Mouse (Mus musculus) urinary bladder, adult 18-20 months (tissue): ENCODE results near the gene Eef2kmt.
"Not testable (repeated sequence)": the region's sequence is repeated elsewhere in the genome, so short reads cannot be mapped to it uniquely, and the experiment has no call there.

Source experiments
- DNase-seq, 2 experiments: peaks; one replicate each; pipeline ENCODE4 v3.0.0; 2022; ENCODE audit warnings: low spot score in 2 of 2, mixed read lengths in 2 of 2

The Eef2kmt gene

DNA sequence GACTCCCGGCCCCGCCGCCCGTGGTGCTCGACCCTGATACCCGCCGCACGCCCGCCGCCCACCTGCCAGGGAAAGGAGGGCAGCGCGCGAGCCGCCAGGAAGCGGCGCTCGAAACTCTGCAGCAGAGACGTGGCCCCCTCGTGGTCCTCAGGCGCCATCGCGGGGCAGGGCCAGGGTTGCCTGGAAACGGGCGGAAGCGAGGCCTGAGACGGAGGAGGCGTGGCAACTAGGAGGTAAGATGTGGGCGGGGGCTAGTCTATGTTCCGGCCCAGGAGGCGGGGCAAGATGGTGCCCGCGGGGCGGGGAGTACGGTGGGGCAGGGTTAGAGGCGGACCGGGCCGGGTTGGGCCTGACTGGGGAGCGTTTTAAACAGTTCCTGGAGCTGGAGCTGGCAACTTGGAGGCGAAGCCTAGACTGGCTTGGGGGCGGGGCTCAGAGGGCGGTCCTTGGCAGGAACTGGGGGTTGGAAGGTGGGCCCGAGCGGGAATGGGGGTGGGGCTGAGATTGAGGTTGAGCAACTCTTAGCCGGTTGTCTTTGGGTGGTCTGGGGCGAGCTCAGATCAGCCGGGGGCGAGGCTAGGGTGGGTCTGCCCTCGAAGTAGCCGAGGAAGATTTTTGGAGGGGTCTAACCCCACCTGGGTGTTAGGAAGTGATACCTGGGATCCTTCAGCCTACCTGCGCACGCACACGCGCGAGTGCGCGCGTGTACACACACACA, at the start of gene Eef2kmt:
Gene Eef2kmt (minus strand): TSS at position 205 of the 718 bp plus-strand sequence.
- DNase-seq: peak; percentile 98 to 99

DNA sequence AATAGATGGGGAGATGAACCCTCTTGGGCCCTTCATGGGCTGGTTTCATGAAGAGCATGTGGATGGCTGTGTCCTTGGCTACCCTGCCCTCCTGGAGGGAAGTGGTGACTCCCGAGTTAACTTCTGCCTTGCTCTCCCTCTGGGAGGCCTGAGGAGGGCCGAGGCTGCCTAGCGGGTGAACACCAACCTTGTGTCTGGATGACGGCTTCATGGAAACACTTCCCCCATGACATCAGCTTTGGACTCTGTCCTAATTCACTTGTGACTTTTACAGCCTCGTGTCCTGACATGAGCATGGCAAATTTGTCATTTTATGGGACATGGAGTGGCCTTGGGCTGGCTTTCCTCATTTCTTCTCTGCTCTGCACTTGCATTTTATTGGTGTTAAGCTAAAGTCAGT, 39.5 kb upstream of the Eef2kmt start:
- no peak for DNase-seq

DNA sequence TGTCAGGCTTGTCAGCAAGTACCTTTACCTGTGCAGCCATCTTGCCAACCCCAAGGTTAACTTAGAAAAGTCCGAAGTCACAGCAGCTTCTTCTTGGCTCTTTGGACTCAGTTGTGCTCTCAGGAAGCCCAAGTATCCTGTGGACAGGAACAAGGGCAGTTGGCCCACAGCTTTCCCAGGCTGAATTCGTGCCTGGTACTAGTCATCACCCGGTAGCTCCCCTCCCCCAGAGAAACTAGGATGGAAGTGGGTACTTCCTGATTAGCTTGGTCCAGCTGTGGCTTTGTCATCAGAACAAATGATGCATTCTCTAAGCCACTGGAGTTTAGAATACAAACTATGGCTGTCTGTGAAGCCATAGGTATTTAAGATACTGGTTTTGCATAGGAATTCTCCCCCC, 29.6 kb upstream of the Eef2kmt start:
- DNase-seq: no peak

DNA sequence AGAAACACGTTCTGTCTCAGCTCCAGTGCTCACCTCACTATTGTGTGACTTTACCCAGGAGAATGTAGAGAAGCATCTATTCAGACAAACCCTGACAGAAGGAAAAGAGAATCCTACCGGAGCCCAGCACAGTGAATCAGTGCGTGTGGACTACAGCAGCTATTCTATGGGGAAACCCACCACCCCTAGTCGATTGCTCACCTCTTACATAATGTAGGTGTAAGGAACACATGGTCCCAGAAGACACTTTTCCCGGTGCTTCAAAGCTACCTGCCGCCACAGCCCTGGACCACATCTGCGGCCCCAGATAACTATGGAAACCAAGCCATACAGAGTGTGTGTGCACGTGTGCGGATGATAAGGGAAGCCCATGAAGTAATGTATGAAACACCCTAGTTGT, 26.9 kb upstream of the Eef2kmt start:
- no peak for DNase-seq

DNA sequence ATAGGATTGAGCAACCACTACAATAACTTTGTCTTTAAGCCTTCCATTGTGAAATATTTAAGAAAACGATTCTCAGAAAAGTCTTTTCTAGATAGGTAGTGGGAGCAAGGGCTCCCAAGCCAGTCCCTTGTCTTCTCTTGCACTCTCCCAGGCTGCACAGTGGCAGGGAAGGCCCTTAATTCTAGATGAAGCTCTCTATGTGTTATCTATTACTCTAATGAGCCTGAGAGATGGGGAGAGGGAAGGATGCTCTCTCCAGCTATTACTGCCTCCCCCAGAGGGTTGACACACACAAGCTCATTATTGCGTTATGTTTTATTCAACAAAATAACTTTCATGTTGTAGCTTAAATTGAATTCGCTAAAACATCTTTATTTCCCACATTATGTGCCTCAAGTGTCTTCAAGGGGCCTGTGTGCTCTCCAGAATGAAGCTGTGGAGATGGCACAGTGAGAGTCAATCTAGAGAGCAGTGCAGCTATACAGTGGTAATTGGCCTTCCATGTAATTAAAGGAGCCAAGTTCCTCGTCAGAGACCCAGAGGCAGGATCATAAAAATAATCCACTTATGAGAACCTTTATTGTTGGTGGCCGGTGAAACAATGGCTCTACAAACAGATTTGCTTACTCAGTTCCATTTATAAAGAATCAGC, 23.9 kb upstream of the Eef2kmt start:
- no peak for DNase-seq

DNA sequence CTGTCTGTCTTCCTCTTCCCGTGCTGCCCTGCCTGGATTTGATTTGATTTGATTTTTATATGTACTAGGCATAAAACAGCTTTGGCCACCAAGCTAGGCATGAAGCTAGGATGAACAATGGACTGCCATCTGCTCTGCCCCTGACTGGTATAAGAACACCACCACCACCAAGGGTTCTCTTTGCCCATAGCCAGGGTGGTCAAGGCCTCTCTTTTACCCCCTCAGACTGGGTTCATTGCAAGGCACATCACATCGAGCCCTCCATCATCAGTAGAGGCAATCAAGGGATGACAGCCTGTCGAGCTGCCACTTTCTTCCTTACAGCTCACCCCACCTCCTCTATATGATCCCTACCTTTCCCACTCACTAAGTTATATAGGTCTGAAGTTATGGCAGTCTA, 16.6 kb upstream of the Eef2kmt start:
- no peak for DNase-seq

DNA sequence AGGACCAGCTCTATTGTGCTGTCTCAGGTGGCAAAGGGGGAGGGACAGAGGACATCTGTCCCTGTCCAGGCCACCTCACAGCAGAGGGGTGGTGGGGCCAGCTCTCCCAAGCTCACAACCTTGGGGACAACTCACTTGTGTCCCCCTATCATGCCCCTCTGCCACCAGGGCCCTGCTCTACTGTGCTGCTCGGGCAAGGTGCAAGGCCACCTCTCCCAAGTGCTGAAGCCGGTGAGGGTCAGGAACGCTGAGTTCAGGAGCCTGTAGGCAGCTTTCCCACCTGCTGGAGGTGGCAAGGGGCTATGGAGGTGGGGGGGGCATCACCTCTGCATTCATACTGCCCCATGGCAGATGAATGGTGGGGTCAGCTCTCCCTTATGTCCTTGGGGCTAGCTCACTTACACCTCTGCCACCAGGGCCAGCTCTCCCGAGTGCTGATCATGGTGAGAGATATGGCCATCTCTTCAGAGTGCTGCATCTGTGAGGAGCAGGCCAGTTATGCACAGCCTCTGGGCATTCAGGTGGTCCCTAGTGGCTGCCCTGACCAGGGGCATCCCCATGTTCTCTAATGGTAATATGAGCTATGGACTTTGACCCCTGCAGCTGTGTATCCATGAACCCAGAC, 15.7 kb upstream of the Eef2kmt start:
- DNase-seq: no peak

DNA sequence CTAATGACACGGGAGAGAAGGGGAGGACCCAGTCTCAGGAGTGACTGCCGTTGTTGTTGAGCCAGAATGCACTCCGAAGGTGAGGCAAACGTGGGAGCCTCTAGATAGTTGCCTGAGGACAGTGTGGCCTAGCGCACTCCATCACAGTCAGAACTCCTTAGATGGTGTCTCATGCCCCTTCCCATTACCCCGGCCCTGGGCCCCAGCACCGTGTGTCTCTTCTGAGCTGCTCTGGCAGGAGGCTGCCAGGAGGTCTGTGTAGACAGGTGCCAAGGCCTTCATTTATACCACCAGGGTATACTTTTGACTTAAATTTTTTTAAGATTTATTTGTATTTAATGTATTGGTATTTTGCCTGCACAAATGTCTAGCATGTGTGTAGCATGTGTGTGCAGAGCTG, 8.1 kb upstream of the Eef2kmt start:
- no peak for DNase-seq

DNA sequence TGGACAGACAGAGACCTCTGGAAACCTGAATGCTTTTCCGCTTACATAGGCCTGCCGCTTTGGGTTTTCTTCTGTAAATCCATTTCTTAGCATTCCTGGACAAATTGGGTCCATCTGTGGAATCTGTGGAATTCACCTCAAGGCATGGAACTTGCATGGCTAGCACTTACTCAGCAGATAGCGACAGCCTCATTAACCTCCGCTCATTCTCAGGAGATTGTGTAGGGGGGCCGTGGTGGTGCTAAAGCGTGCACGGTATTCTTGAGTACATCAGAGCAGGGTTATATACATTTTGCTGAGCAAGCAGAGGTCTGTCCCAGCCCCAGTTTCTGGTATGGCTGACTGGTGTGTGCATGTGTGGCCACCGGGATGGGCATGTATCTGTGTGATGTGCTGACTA, 7.4 kb upstream of the Eef2kmt start:
- DNase-seq: no peak

DNA sequence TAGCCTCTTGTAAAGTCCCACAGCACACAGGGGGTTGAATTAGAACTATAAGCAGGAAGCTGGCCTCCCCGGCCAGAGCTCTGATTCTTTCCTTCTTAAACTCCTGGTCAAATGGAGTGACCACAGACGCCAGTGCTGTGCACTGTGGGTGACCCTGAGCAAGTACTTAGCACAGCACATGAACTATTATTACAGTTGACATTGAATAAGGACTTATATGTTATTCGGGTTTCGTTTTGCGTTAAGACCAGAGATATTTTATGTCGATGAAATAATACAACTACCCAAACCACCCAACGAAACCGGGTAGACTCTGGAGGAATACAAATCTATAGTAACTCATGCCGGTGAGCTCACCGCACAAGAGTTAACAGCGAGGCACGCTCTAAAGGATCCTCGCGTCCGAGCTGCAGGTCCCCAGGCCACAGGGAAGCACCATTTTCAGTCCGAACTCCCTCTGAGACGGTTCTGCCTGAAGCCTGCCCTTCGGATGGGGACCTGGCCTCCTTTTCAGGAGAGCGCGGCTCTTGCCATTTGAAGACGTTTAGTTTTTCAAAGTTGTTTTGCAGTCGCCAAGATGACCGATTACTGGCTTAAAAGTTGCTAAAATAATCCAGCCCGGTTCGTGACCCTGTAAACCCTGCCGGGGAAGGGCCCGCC, 572 bp downstream of the Eef2kmt start:
- DNase-seq: no peak

DNA sequence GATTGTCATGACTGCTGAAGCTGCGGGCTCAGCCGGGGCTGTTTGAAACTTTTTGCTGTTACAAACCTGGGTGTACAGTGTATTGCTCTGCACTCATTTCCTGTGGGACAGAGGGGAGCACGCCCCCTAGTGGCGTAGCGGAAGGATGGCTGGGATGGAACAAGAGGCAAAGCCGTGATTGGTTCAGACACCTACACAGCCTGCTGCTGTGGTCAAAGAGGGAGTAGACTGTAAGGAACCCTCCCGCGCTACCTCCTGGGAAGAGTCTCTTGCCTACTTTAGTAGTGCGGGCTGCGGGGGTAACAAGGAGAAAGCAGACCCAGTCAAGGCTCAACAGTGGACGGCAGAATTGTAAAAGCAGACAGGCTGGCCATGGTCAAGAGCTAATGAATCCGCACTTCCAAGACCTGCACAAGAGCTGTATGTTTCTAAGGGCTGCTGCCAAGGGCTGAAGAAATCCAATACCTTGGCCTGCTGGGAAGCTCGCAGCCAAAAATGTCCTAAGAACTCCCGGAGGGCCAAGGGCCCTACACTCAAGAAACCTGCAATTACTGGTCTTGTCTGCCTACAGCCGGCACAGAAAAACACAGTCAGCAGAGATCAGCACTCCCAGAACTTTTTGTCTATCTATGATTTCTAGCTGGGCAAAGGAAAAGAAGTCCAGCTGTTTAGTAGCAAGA, 1.3 kb downstream of the Eef2kmt start:
- peak; percentile 56 to 74 for DNase-seq

DNA sequence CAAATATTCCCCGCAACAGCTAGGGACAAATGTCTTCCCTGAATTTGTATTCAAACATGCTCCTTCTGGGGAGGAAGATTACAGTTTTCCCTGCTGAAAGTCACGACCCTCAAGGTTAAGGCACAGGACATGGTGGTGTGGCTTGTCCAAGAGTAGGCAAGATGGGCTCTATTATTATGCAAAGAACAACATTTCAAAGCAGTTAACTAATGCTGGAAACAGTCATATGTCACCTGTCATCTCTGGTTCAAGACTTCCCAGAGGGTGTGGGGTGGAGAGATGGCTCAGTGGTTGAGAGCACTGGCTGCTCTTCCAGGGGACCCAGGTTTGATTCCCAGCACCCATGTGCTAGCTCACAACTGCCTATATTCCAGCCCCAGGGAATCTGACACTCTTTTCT, 3.5 kb downstream of the Eef2kmt start:
- DNase-seq: no peak

DNA sequence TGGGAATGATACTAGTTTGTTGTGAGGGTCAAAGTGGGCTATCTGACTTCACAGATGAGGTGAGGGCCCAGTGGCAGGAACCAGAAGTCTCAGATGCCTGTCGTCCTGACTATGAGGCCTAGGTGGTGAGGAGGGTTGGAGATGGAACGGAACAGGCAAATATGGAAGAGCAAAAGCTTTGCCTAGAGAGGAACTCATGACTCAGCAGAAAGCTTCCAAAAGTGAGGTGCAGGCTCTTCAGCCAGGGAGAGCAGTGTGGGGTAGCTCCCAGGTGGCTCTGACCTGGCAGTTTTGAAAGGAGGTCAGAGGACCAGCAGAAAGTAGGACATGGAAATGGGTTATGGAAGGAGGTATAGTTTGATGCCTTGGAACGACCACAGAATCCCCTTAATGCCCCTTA, 4.9 kb downstream of the Eef2kmt start:
- DNase-seq: no peak

DNA sequence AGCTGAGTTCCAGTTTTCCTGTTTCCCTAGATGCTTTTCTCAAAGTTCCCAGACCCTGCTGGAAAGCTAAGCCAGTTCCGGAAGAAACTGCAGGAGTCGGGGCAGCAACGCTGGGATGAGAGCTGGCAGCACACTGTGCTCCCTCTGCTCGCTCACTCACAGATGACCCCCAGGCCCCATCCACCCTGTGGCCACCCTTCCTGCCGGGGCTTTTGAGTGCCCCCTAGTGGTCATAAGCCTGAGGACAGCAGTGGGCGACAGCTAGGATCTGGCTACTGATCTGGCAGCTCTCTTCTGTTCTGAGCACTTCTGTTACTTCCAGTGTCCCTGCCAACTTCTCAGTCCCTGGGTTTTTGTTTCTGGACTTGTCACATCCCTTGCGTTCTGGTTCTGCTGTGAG, 11.4 kb downstream of the Eef2kmt start:
- DNase-seq: peak in 1 of 2 experiments; percentile 34

DNA sequence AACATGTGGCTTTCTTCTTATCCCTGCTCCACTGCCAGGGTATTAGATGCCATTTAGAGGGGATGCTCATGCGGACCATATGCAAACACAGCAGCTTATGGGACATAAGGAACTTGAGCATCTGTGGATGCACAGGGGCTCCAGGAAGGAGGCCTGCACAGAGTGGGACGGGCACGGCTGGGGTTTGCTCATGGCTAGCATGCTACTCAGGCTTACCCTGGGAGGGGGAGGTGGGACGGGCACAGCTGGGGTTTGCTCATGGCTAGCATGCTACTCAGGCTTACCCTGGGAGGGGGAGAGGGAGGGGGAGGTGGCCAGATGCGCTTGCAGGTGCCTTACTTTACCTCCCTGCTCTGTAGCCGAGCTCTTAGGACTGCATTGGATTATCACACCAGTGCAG, 12.9 kb downstream of the Eef2kmt start:
- no peak for DNase-seq

DNA sequence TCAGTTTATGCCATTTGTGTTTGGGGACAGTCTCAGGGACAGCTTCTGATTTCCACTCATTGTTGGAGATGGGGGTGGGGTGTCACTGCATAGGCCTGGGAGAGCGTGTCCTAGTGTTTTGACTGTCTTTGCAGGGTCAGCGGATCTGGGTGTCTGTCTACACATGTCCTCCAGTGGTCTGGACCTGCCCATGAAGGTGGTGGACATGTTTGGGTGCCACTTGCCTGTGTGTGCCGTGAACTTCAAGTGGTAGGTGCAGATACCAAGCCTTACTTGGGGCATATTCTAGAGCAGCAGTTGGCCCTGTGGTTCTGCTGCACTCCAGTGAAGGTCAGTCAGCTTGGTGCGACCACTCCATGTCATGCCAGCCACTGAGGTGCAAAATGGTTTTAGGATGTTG, 13.4 kb downstream of the Eef2kmt start:
- DNase-seq: no peak

DNA sequence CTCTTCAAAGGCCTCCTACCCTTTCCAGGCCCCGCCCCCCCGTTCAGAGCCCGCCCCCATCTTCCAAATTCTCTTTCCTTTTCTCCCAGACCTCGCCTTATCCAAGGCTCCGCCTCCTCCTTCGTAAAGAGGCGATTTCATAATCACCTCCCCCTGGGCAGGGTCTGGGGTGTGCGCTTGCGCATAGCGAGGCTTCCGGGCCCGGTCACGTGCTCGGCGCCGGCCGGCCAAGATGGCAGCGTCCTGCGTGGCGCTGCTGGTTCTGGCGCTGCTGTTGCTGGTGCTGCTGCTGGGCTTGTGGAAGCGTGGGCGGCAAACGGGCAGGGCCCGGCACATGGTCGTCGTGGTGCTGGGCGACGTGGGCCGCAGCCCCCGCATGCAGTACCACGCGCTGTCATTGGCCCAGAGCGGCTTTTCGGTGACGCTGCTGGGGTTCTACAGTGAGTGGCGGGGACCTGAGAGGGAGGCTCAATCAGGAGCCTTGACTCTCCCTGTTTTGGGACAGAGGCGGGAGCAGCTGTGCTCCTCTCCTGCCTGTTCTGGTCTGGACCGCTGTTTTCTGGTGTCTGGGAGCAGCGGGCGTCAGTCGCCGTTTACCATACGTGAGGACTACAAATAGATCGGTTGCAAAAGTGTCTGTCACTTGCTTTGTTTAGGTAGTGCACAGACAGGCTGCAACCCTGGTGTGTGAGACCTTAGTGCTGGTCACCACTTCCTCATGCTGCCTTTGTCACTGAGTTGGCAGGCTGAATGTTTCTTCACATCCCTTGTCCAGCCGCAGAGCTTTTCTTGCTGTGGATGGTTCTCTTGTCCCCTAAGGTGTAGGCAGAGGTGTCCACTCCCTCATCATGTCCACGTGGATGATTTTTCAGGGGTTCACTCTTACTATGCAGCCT, 22.1 kb downstream of the Eef2kmt start, which contains the start of gene Alg1:
Gene Alg1 (plus strand): TSS at position 204 of the 896 bp plus-strand sequence.
- DNase-seq: peak; percentile 85 to 90

DNA sequence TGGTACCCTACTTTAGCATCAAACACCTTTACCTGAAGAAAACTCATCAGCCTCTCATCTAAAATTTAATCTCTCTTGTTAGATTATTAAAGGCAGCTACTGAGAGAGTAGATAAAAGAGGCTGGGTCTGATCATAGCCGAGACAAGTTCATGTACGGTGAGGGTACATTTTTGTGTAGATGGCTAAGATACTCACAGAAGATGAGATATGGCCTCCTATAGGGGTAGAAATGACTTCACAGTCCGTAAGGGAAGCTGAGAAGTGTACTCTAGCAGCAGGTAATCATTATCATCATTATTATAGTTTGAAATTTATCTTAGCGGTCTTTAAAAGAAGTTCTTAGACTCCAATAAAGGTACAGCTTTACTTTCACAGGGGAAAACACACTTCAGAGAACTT, 22.8 kb downstream of the Eef2kmt start:
- no peak for DNase-seq

DNA sequence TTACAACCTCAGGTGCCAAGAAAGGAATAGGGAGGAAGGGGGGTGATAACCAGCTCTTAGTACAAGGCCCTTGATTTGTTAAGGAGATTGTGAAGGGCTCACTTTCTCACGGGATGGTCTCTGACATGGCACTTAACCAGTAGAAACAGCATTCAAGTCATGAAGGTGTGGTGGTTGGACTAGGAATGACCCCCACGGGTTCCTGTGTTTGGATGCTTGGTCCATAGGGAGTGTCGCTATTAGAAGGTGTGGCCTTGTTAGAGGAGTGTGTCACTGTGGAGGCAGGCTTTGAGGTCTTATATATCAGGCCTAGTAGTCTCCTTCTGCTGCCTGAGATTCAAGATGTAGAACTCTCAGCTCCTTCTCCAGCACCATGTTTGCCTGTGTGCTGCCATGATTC, 27.7 kb downstream of the Eef2kmt start:
- DNase-seq: not testable (repeated sequence)

DNA sequence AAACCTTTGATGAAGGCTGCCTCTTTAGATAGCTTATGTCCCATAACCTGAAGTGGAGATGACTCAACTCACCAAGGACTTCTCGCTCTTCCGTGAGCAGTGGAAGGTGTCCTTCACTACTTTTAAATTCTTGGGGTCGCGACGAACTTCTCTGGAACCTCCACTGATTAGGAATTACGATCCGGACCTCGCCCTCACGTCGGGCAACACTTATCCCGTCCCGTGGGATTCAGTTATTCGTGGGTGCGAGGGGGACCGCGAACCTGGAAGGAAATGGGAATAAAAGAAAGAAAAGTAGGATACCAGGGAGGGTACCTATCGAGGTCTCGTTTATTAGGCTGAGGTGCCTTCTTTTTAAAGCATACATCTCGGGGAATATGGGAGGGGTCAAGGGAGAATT, 28.3 kb downstream of the Eef2kmt start:
- DNase-seq: not testable (repeated sequence)

DNA sequence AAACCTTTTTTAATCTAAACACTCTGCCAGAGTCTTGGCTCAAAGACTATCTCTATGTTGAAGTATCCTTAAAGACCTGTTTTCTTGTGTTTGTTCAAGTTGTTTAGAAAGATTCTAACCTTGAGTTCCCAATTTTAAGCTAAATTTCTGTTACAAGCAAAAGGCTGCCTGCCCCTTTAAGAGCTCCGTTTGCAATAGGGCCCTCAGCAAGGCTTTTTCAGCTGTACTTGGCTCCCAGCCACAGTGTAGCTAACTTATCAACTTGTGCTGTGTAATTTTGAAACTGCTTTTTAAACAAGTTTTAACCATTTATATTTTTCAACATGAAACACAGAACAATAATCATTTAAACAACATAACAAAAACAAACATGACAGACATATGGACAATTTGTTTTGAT, 29.2 kb downstream of the Eef2kmt start:
- not testable (repeated sequence) for DNase-seq
